Mouse (Mus musculus) forebrain, embryonic 13.5 days (tissue): ENCODE results near the gene Ptcd3. TPM values are rescaled to one million over a fixed set of nuclear protein-coding genes. Genes with fewer than 3 reads are reported as not detected.
"Not testable (repeated sequence)": the region's sequence is repeated elsewhere in the genome, so short reads cannot be mapped to it uniquely, and the experiment has no call there.

Source experiments
- ATAC-seq: fragments of 200-750 bp; cut with Nextera tagmentation; 2 replicates; pipeline ENCODE4 v1.8.0; 2017
- H3K27ac ChIP-seq: fragments of 300-500 bp; sonication (generic); 2 replicates; pipeline ENCODE4 v1.5.1; 2015; ENCODE audit warnings: inconsistent platforms, mild to moderate bottlenecking, moderate library complexity
- H3K27me3 ChIP-seq: fragments of 300-500 bp; sonication (generic); 2 replicates; pipeline ENCODE4 v1.6.1; 2015; ENCODE audit warnings: mild to moderate bottlenecking, inconsistent platforms
- H3K36me3 ChIP-seq: fragments of 300-500 bp; sonication (generic); 2 replicates; pipeline ENCODE4 v1.6.1; 2015; ENCODE audit warnings: mild to moderate bottlenecking, inconsistent platforms; ENCODE audit not compliant: poor library complexity, severe bottlenecking
- H3K4me1 ChIP-seq: fragments of 300-500 bp; sonication (generic); 2 replicates; pipeline ENCODE4 v1.6.1; 2015; ENCODE audit warnings: inconsistent platforms
- H3K4me2 ChIP-seq: fragments of 300-500 bp; sonication (generic); 2 replicates; pipeline ENCODE4 v1.6.1; 2015; ENCODE audit warnings: inconsistent platforms, mild to moderate bottlenecking, moderate library complexity
- H3K4me3 ChIP-seq: fragments of 300-500 bp; sonication (generic); 2 replicates; pipeline ENCODE4 v1.5.1; 2015; ENCODE audit warnings: mild to moderate bottlenecking, inconsistent platforms
- H3K9ac ChIP-seq: fragments of 300-500 bp; sonication (generic); 2 replicates; pipeline ENCODE4 v1.6.1; 2015; ENCODE audit warnings: mild to moderate bottlenecking, inconsistent platforms
- H3K9me3 ChIP-seq: fragments of 300-500 bp; sonication (generic); replicated peaks from 2 replicates; pipeline ENCODE4 v1.6.1; 2016; ENCODE audit warnings: inconsistent platforms
- WGBS: fragments of 180-500 bp; shearing (Covaris S2); methylation state at CpG from one replicate; pipeline ENCODE4 v1.1.7; 2015; 5-methylcytosine and 5-hydroxymethylcytosine counted together
- polyA plus RNA-seq: library from polyadenylated mRNA; unstranded; fragments of >200 nt; fragmentation: Nextera tagmentation; extraction: Ambion mirVana; gene quantifications from 2 replicates; pipeline ENCODE4 v1.2.1, GENCODE M21; 2015

Ptcd3 gene
- polyA plus RNA-seq, 1 experiment from 2014 or later, result 98.1 TPM

- H3K27ac ChIP-seq, H3K27me3 ChIP-seq, H3K9me3 ChIP-seq, H3K4me1 ChIP-seq, H3K4me2 ChIP-seq, H3K4me3 ChIP-seq, H3K9ac ChIP-seq, ATAC-seq: not testable (repeated sequence)
- H3K36me3 ChIP-seq, result peaks cover 42% of the 10 kb centered on the region
- WGBS, result 99% methylated on average over 6 of the region's 6 CpGs
These were observed 61.6 kb downstream of the Ptcd3 start for GRCm38 (mm10) chr6:71846906-71847305.

- H3K4me3 ChIP-seq, result no peak overlapping the region
- H3K4me1 ChIP-seq, result no peaks in the 10 kb centered on the region
- H3K36me3 ChIP-seq, result peaks cover 18% of the 10 kb centered on the region
- no peak for ATAC-seq
- H3K9ac ChIP-seq, result no peak overlapping the region
- H3K9me3 ChIP-seq, result no peaks in the 10 kb centered on the region
- H3K27ac ChIP-seq, result no peak overlapping the region
- no peak overlapping the region for H3K4me2 ChIP-seq
- whole genome bisulfite sequencing, result 97% methylated on average over 1 of the region's 1 CpGs
- H3K27me3 ChIP-seq, result no peaks in the 10 kb centered on the region
These were observed 67.8 kb downstream of the Ptcd3 start for GRCm38 (mm10) chr6:71840597-71841290.

DNA sequence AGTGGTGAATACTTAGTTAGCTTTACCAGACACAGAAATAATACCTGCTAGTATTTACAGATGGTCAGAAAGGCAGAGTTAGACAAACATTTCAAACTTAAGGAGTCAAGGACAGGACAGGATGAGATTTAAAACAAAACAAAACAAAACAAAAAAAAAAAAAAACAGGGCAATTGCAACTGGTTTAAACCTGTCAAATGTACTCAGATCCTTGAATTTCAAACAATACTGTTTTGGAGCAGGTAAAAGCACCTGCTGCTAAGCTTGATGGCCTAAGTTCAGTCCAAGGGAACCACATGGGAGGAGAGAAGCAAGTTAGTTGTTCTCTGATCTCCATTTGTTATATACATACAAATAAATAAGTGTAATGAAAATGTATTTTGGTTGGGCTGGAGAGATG is 68.7 kb downstream of the Ptcd3 start:
- Histone ChIP-seq H3K4me1 (no peaks in the 10 kb centered on the region), H3K9ac (no peak overlapping the region), H3K27ac (no peak overlapping the region), H3K9me3 (peaks cover 3% of the 10 kb centered on the region; the same call in 1 of the 2 replicates), H3K36me3 (peaks cover 21% of the 10 kb centered on the region), H3K4me2 (no peak overlapping the region), H3K4me3 (no peak overlapping the region), H3K27me3 (no peaks in the 10 kb centered on the region)
- no peak for ATAC-seq

DNA sequence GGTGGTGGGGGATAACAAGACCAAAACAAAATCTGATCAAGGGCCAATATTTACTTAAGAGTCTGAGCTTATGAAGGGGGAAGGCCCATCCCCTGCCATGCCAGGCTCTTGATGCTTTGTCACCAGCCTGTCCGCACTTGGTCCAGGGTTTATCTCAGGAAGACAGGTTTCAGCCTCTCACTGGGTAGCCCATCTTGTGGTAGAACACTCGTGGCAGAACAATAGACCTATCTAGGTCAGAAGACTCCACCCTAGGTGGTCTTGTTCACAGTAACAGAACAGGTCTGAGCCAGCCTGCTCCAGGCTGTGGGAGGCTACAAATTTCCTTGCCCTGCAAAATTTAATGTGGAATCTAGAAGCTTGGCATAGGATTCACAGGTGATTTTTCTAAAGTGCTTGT is 71.7 kb downstream of the Ptcd3 start:
- peaks cover 23% of the 10 kb centered on the region for H3K36me3 ChIP-seq
- H3K4me1 ChIP-seq, result peaks cover 14% of the 10 kb centered on the region
- 87% methylated on average over 2 of the region's 2 CpGs for WGBS

GRCm38 (mm10) chr6:71831581-71831960 is 77.0 kb downstream of the Ptcd3 start:
- peak overlapping the region; percentile 75 for H3K9ac ChIP-seq
- H3K27ac ChIP-seq, result peak overlapping the region; percentile 83
- peaks cover 18% of the 10 kb centered on the region for H3K36me3 ChIP-seq
- no peaks in the 10 kb centered on the region for H3K27me3 ChIP-seq
- peak overlapping the region; percentile 77 for H3K4me2 ChIP-seq
- peaks cover 18% of the 10 kb centered on the region for H3K4me1 ChIP-seq
- ATAC-seq, result peak; percentile 100
- under 1% methylated on average over 21 of the region's 21 CpGs for WGBS
- peak overlapping the region; percentile 73 for H3K4me3 ChIP-seq
- H3K9me3 ChIP-seq, result peaks cover 3% of the 10 kb centered on the region; the same call in 1 of the 2 replicates

More for the DNA sequence above, 71.7 kb downstream of the Ptcd3 start:
- H3K4me2 ChIP-seq, result no peak overlapping the region
- H3K27me3 ChIP-seq, result no peaks in the 10 kb centered on the region
- H3K9ac ChIP-seq, result no peak overlapping the region
- no peak overlapping the region for H3K27ac ChIP-seq
- H3K9me3 ChIP-seq, result peaks cover 3% of the 10 kb centered on the region; the same call in 1 of the 2 replicates
- no peak overlapping the region for H3K4me3 ChIP-seq
- ATAC-seq, result no peak

- Histone ChIP-seq H3K4me2 (peak within 1 kb of the TSS; percentile 77), H3K9ac (peak within 1 kb of the TSS; percentile 75), H3K27me3 (no peaks in the 10 kb centered on the region), H3K9me3 (peaks cover 3% of the 10 kb centered on the region; the same call in 1 of the 2 replicates), H3K36me3 (peaks cover 12% of the 10 kb centered on the region), H3K4me1 (peaks cover 18% of the 10 kb centered on the region), H3K27ac (peak within 1 kb of the TSS; percentile 83), H3K4me3 (peak within 1 kb of the TSS; percentile 73)
- WGBS, result under 1% methylated on average over 64 of the region's 64 CpGs
- ATAC-seq, result peak; percentile 99
These were observed 77.6 kb downstream of the Ptcd3 start, which contains the start of gene Immt for GRCm38 (mm10) chr6:71830690-71831580. Gene Immt, plus strand, starts transcription at chr6:71831331.

Other genes starting within 250 kb of the Ptcd3 start
- 102 and 117 TPM in 2 replicates for gene Reep1, start 201.2 kb downstream of the Ptcd3 start, polyA plus RNA-seq
- 55.7 and 58.1 TPM in 2 replicates for gene Mrpl35, start 81.8 kb downstream of the Ptcd3 start, polyA plus RNA-seq
- gene Immt, start 77.4 kb downstream of the Ptcd3 start, polyA plus RNA-seq, result 166 and 172 TPM in 2 replicates
- gene Polr1a, start 303 bp upstream of the Ptcd3 start, polyA plus RNA-seq, result 19.2 and 25.2 TPM in 2 replicates
- 35.6 and 36.4 TPM in 2 replicates for gene St3gal5, start 188.8 kb upstream of the Ptcd3 start, polyA plus RNA-seq